Mouse (Mus musculus) stomach, postnatal 0 days (tissue): ENCODE data around the gene Hoxc5. TPM values are rescaled to one million over a fixed set of nuclear protein-coding genes. Genes with fewer than 3 reads are reported as not detected.

Source experiments
- ATAC-seq: fragments of 200-750 bp; cut with Nextera tagmentation; 2 replicates; pipeline ENCODE4 v1.8.0; 2017; ENCODE audit not compliant: low FRiP score, low TSS enrichment
- DNase-seq: peaks from one replicate; pipeline ENCODE4 v3.0.0-alpha.2; 2016; ENCODE audit warnings: low spot score
- H3K27ac ChIP-seq: fragments of 300-500 bp; sonication (generic); replicated peaks from 2 replicates; pipeline ENCODE4 v1.5.1; 2014; ENCODE audit warnings: mild to moderate bottlenecking, control low read depth
- H3K27me3 ChIP-seq: fragments of 300-500 bp; sonication (generic); 2 replicates; pipeline ENCODE4 v1.6.1; 2014; ENCODE audit warnings: low read length; ENCODE audit not compliant: control insufficient read depth, insufficient read depth
- H3K36me3 ChIP-seq: fragments of 300-500 bp; sonication (generic); 2 replicates; pipeline ENCODE4 v1.6.1; 2014; ENCODE audit warnings: low read length, mixed read lengths; ENCODE audit not compliant: control insufficient read depth, insufficient read depth
- H3K4me1 ChIP-seq: fragments of 300-500 bp; sonication (generic); replicated peaks from 2 replicates; pipeline ENCODE4 v1.6.1; 2014; ENCODE audit warnings: antibody characterized with exemption; ENCODE audit not compliant: control insufficient read depth, insufficient read depth
- H3K4me2 ChIP-seq: fragments of 300-500 bp; sonication (generic); replicated peaks from 2 replicates; pipeline ENCODE4 v1.6.1; 2014; ENCODE audit warnings: low read depth, mild to moderate bottlenecking, control low read depth, moderate library complexity
- H3K4me3 ChIP-seq: fragments of 300-500 bp; sonication (generic); 2 replicates; pipeline ENCODE4 v1.5.1; 2014; ENCODE audit warnings: low read depth, low read length, control low read depth
- H3K9ac ChIP-seq: fragments of 300-500 bp; sonication (generic); 2 replicates; pipeline ENCODE4 v1.6.1; 2014; ENCODE audit warnings: mild to moderate bottlenecking, low read length, control low read depth, mixed read lengths
- H3K9me3 ChIP-seq: fragments of 300-500 bp; sonication (generic); 2 replicates; pipeline ENCODE4 v1.6.1; 2016; ENCODE audit warnings: low read length; ENCODE audit not compliant: control insufficient read depth
- CTCF ChIP-seq: IDR thresholded peaks from 2 replicates; pipeline ENCODE4 v1.5.1; 2016; ENCODE audit warnings: antibody characterized with exemption, low read depth, mild to moderate bottlenecking, moderate library complexity
- EP300 ChIP-seq: optimal IDR thresholded peaks from 2 replicates; pipeline ENCODE3; 2016; ENCODE audit warnings: antibody characterized with exemption
- WGBS: fragments of 180-500 bp; shearing (Covaris S2); extraction: QIAGEN DNeasy Blood & Tissue Kit; methylation state at CpG from one replicate; pipeline ENCODE4 v1.1.7; 2014; 5-methylcytosine and 5-hydroxymethylcytosine counted together
- polyA plus RNA-seq: library from polyadenylated mRNA; unstranded; fragments of >200 nt; fragmentation: Nextera tagmentation; extraction: Ambion mirVana; gene quantifications from 2 replicates; pipeline ENCODE4 v1.2.1, GENCODE M21; 2015

The Hoxc5 gene
- polyA plus RNA-seq, 1 experiment from 2014 or later: 18.0 TPM

- DNase-seq (no peak), ATAC-seq (no peak)
- Histone ChIP-seq H3K4me1 (no peaks in the 10 kb centered on the region), H3K27ac (no peak overlapping the region), H3K36me3 (no peaks in the 10 kb centered on the region), H3K27me3 (peaks cover 60% of the 10 kb centered on the region), H3K4me3 (no peak overlapping the region), H3K4me2 (no peak overlapping the region), H3K9me3 (no peaks in the 10 kb centered on the region), H3K9ac (no peak overlapping the region)
- TF ChIP-seq CTCF (no peak), EP300 (no peak)
- WGBS: 6% methylated on average over 12 of the region's 12 CpGs
These were observed 32.8 kb upstream of the Hoxc5 start for GRCm38 (mm10) chr15:102934438-102934837.

- H3K27ac ChIP-seq: no peak overlapping the region
- no peak for DNase-seq
- peaks cover 63% of the 10 kb centered on the region for H3K27me3 ChIP-seq
- H3K9ac ChIP-seq: no peak overlapping the region
- whole genome bisulfite sequencing: under 1% methylated on average over 27 of the region's 27 CpGs
- no peak for ATAC-seq
- no peaks in the 10 kb centered on the region for H3K36me3 ChIP-seq
- no peaks in the 10 kb centered on the region for H3K9me3 ChIP-seq
- H3K4me1 ChIP-seq: no peaks in the 10 kb centered on the region
- no peak overlapping the region; the same call in 1 of the 2 replicates for H3K4me2 ChIP-seq
- H3K4me3 ChIP-seq: no peak overlapping the region
- no peak for TF ChIP-seq EP300
- no peak for TF ChIP-seq CTCF
These were observed 32.3 kb upstream of the Hoxc5 start for GRCm38 (mm10) chr15:102934897-102935296.

DNA sequence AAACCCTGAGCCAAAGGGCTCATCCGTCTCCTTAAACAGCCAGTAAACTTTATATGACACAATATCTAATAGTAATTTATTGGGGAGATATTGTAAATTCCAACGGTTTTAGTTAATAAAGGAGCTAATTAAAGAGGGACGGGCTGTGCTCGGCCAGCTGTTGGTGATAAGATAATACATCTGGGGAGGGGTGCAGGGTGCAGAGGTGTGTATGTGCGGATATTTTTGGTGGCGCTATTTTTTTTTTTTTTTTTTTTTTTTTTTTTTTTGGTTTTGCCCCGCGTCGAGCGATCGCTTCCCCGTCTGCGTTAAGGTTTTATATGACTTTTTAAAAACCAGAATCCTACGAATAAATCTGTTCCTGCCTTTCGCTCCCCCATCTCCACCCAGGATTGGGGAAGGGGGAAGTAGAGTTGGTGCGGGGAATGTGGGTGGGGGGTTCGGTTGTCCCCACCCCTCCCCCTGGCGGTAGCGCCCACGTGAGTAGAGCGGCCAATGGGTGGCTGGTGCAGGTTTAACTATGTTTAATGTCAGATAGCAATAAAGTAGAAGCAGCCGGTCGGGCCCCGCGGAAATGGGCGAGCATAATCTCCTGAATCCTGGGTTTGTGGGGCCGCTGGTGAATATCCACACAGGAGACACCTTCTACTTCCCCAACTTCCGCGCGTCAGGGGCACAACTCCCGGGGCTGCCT, 30.8 kb upstream of the Hoxc5 start, which contains the start of gene Hoxc12:
Gene Hoxc12, plus strand, starts transcription at position 479 of the 694 bp plus-strand sequence.
- DNase-seq (no peak), ATAC-seq (no peak)
- Histone ChIP-seq H3K4me2 (no peak within 1 kb of the TSS), H3K27me3 (peaks cover 70% of the 10 kb centered on the region), H3K9ac (no peak within 1 kb of the TSS), H3K4me3 (no peak within 1 kb of the TSS; the same call in 1 of the 2 replicates), H3K9me3 (no peaks in the 10 kb centered on the region), H3K4me1 (no peaks in the 10 kb centered on the region), H3K27ac (no peak within 1 kb of the TSS), H3K36me3 (no peaks in the 10 kb centered on the region)
- 3% methylated on average over 31 of the region's 31 CpGs for WGBS
- TF ChIP-seq EP300 (no peak), CTCF (no peak)

GRCm38 (mm10) chr15:102937036-102937666, 30.1 kb upstream of the Hoxc5 start:
- H3K4me2 ChIP-seq: no peak overlapping the region
- WGBS: 2% methylated on average over 47 of the region's 50 CpGs
- DNase-seq (no peak), ATAC-seq (no peak)
- H3K9ac ChIP-seq: no peak overlapping the region
- no peaks in the 10 kb centered on the region for H3K36me3 ChIP-seq
- no peak overlapping the region for H3K27ac ChIP-seq
- no peaks in the 10 kb centered on the region for H3K9me3 ChIP-seq
- no peaks in the 10 kb centered on the region for H3K4me1 ChIP-seq
- TF ChIP-seq EP300 (no peak), CTCF (no peak)
- H3K4me3 ChIP-seq: no peak overlapping the region; the same call in 1 of the 2 replicates
- H3K27me3 ChIP-seq: peaks cover 67% of the 10 kb centered on the region

DNA sequence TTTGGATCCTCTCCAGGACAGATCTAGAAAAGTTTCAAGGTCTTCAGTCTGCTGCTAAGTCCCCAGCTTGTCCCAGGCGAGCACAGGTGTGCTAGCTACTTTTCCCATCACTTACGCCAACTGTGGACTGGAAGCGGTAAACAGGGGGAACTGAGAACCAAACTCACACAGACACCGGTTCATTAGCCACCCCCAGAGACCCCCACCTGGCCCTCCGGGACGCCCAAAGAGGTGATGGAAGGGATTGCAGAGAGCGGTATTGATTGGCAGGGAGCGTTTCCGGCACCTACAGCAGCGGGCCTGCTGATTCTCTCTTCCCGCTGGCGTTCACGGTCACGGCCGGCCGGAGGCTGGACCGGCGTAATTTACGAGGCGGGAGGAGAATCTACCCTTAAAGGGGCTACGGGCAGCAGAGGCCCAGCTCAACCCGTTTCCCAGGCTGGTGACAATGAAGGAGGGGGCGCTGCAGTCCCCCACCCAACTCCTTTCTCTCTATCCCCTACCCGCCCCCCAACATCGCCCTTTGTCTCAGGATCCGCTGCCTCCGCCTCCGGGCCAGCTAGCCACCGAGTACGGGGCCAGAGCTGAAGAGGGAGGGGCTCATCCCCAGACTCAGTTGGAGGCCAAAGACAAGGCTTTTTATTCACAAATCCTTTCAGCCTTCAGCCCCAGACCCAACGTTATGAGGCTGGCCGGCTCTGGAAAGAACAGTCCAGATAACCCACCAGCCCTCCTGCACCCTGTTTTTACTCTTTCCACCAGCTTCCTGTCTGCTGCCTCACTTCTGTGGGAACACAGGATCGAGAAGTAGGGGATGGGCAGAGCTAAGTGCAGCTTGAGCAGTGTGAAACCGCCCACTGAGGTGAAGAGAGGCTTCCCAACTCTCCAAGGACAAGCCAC, 27.7 kb upstream of the Hoxc5 start:
- TF ChIP-seq CTCF: no peak
- no peak for TF ChIP-seq EP300
- WGBS: 3% methylated on average over 34 of the region's 34 CpGs
- Histone ChIP-seq H3K9ac (no peak overlapping the region), H3K36me3 (no peaks in the 10 kb centered on the region), H3K4me2 (no peak overlapping the region), H3K4me3 (no peak overlapping the region), H3K27ac (no peak overlapping the region), H3K27me3 (peaks cover 51% of the 10 kb centered on the region), H3K9me3 (no peaks in the 10 kb centered on the region), H3K4me1 (no peaks in the 10 kb centered on the region)
- ATAC-seq (no peak), DNase-seq (no peak)
